Comparison of ENCODE assay signal across 9 mouse cellular contexts in genomic region chr7:6784340-6785073, GRCm38 (mm10). TPM values are rescaled to one million over a fixed set of nuclear protein-coding genes. Genes with fewer than 3 reads are reported as not detected.
DNase-seq lines count a peak whose midpoint lies in the region; ATAC-seq and TF ChIP-seq lines count a peak whose summit lies in the region.
"Had no signal": no experiment of that assay in that cellular context is flagged by ENCODE, and none has a peak within 500 bp of the region (broad histone marks: within the 10 kb centered on the region; RNA-seq: fewer than 3 reads in every experiment).

No protein-coding gene starts in this region.

- H3K36me3 ChIP-seq in forebrain, embryonic 10.5 days (replicated peaks), result no peaks in the 10 kb centered on the region
- H3K36me3 ChIP-seq in forebrain, postnatal 0 days (ENCODE audit: insufficient read depth), result no peaks in the 10 kb centered on the region
- no peaks in the 10 kb centered on the region for H3K36me3 ChIP-seq in hindbrain, embryonic 12.5 days
- no peaks in the 10 kb centered on the region for H3K36me3 ChIP-seq in liver, embryonic 16.5 days (ENCODE audit: control insufficient read depth, insufficient read depth)

- H3K4me1 ChIP-seq in forebrain, embryonic 10.5 days, result peaks cover 46% of the 10 kb centered on the region
- H3K4me1 ChIP-seq in forebrain, postnatal 0 days (ENCODE audit: insufficient read depth), result peaks cover 9% of the 10 kb centered on the region; the same call in 1 of the 2 replicates
- H3K4me1 ChIP-seq in hindbrain, embryonic 12.5 days, result peaks cover 8% of the 10 kb centered on the region
- no peaks in the 10 kb centered on the region; the same call in none of the 2 replicates for H3K4me1 ChIP-seq in liver, embryonic 16.5 days (ENCODE audit: control insufficient read depth, low read depth, low read length)

- peak; percentile 58 for DNase-seq in forebrain, embryonic 10.5 days (ENCODE audit: extremely low spot score, low spot score)
- no peak for DNase-seq in forebrain, postnatal 0 days
- DNase-seq in Muller cell, postnatal 12 days (ENCODE audit: inconsistent ontology term), result peak; percentile 22
- DNase-seq in right cerebral cortex, postnatal 36 days (ENCODE audit: low spot score in 2 of 2), result no peak
- DNase-seq in cerebellum, postnatal 4 days (ENCODE audit: low spot score in 2 of 2), result no peak
- no peak for DNase-seq in thymus, postnatal 4 days

- H3K27me3 ChIP-seq in forebrain, embryonic 10.5 days (ENCODE audit: poor library complexity, severe bottlenecking), result peaks cover 72% of the 10 kb centered on the region
- no peaks in the 10 kb centered on the region for H3K27me3 ChIP-seq in forebrain, postnatal 0 days (ENCODE audit: insufficient read depth, low read length)
- H3K27me3 ChIP-seq in hindbrain, embryonic 12.5 days, result no peaks in the 10 kb centered on the region
- H3K27me3 ChIP-seq in liver, embryonic 16.5 days (ENCODE audit: control insufficient read depth, insufficient read depth, low read depth, low read length), result no peaks in the 10 kb centered on the region

- 6% methylated on average over 8 of the region's 8 CpGs for WGBS in forebrain, embryonic 10.5 days
- 8% methylated on average over 8 of the region's 8 CpGs for WGBS in forebrain, postnatal 0 days
- WGBS in hindbrain, embryonic 12.5 days, result 44% methylated on average over 8 of the region's 8 CpGs
- WGBS in liver, embryonic 16.5 days (ENCODE audit: insufficient replicate concordance), result 21% methylated on average over 8 of the region's 8 CpGs

- no peak for TF ChIP-seq CTCF in forebrain, postnatal 0 days (IDR thresholded peaks at IDR 0.05; ENCODE audit: low read depth)

- no peak for ATAC-seq in forebrain, postnatal 0 days
- no peak for ATAC-seq in hindbrain, embryonic 12.5 days (ENCODE audit: low FRiP score)
- ATAC-seq in liver, embryonic 16.5 days (ENCODE audit: low read depth), result 0 out of 2 replicates have a peak, but pooled peaks have one; percentile 13

- no peaks in the 10 kb centered on the region for H3K9me3 ChIP-seq in forebrain, embryonic 10.5 days
- H3K9me3 ChIP-seq in forebrain, postnatal 0 days (ENCODE audit: low read length), result no peaks in the 10 kb centered on the region
- no peaks in the 10 kb centered on the region for H3K9me3 ChIP-seq in hindbrain, embryonic 12.5 days (replicated peaks)
- H3K9me3 ChIP-seq in liver, embryonic 16.5 days (replicated peaks; ENCODE audit: control insufficient read depth, low read length), result no peaks in the 10 kb centered on the region

- no peak overlapping the region for H3K4me2 ChIP-seq in forebrain, postnatal 0 days (ENCODE audit: low read depth)
- no peak overlapping the region for H3K4me2 ChIP-seq in hindbrain, embryonic 12.5 days (replicated peaks)
- H3K4me2 ChIP-seq in liver, embryonic 16.5 days (ENCODE audit: low read depth, low read length), result no peak overlapping the region

- H3K4me3 ChIP-seq in forebrain, embryonic 10.5 days, result peak overlapping the region; percentile 19
- no peak overlapping the region for H3K4me3 ChIP-seq in forebrain, postnatal 0 days (ENCODE audit: low read depth, low read length)
- H3K4me3 ChIP-seq in hindbrain, embryonic 12.5 days, result no peak overlapping the region
- H3K4me3 ChIP-seq in liver, embryonic 16.5 days (ENCODE audit: low read depth, low read length), result no peak overlapping the region

- no peak overlapping the region for H3K9ac ChIP-seq in forebrain, postnatal 0 days
- no peak overlapping the region for H3K9ac ChIP-seq in hindbrain, embryonic 12.5 days
- H3K9ac ChIP-seq in liver, embryonic 16.5 days (ENCODE audit: low read depth, low read length), result no peak overlapping the region

- H3K27ac ChIP-seq in forebrain, embryonic 10.5 days, result peak overlapping the region; percentile 79
- no peak overlapping the region for H3K27ac ChIP-seq in forebrain, postnatal 0 days (ENCODE audit: low read depth, low read length)
- H3K27ac ChIP-seq in hindbrain, embryonic 12.5 days, result peak overlapping the region; percentile 14; the same call in 1 of the 2 replicates
- no peak overlapping the region for H3K27ac ChIP-seq in liver, embryonic 16.5 days (ENCODE audit: low read length)

RNA-seq across cellular contexts. Expression of gene Usp29, which starts 54.1 kb away (rescaled TPM):
- 7.4 and 7.9 TPM in 2 replicates for polyA plus RNA-seq in forebrain, embryonic 10.5 days (2016; fragmentation: Nextera tagmentation; extraction: Ambion mirVana)
- total RNA-seq in forebrain, postnatal 0 days (2014; rRNA removed), result 61.8 and 97.8 TPM in 2 replicates
- polyA plus RNA-seq in forebrain, postnatal 0 days (2015; fragmentation: Nextera tagmentation; extraction: Ambion mirVana), result 10.8 and 21.9 TPM in 2 replicates
- 20.3 and 22.8 TPM in 2 replicates for polyA plus RNA-seq in hindbrain, embryonic 12.5 days (2016; fragmentation: Nextera tagmentation; extraction: Ambion mirVana)
- 1.7 and 2.0 TPM in 2 replicates for polyA plus RNA-seq in liver, embryonic 16.5 days (2015; fragmentation: Nextera tagmentation; extraction: Ambion mirVana)
- total RNA-seq: megakaryocyte progenitor cell, adult 5-6 weeks had no signal

RNA-seq across cellular contexts. Expression of gene Peg3, which starts 54.3 kb away (rescaled TPM):
- polyA plus RNA-seq in forebrain, embryonic 10.5 days (2016; fragmentation: Nextera tagmentation; extraction: Ambion mirVana), result 89.4 and 101 TPM in 2 replicates
- 81.1 and 139 TPM in 2 replicates for total RNA-seq in forebrain, postnatal 0 days (2014; rRNA removed)
- polyA plus RNA-seq in forebrain, postnatal 0 days (2015; fragmentation: Nextera tagmentation; extraction: Ambion mirVana), result 18.1 and 43.7 TPM in 2 replicates
- polyA plus RNA-seq in hindbrain, embryonic 12.5 days (2016; fragmentation: Nextera tagmentation; extraction: Ambion mirVana), result 175 and 205 TPM in 2 replicates
- polyA plus RNA-seq in liver, embryonic 16.5 days (2015; fragmentation: Nextera tagmentation; extraction: Ambion mirVana), result 54.7 and 61.1 TPM in 2 replicates
- total RNA-seq: megakaryocyte progenitor cell, adult 5-6 weeks had no signal

Comparison
In these comparisons a context has a peak if more than half of its experiments do, and no peak if none do; other contexts are left out.
1. DNase-seq: peak in forebrain, embryonic 10.5 days (single experiment) and Muller cell, postnatal 12 days (single experiment); none in forebrain, postnatal 0 days (single experiment), right cerebral cortex, postnatal 36 days (0 of 2), cerebellum, postnatal 4 days (0 of 2) and thymus, postnatal 4 days (single experiment).
2. H3K27ac ChIP-seq: peak in forebrain, embryonic 10.5 days (single experiment) and hindbrain, embryonic 12.5 days (single experiment); none in forebrain, postnatal 0 days (single experiment) and liver, embryonic 16.5 days (single experiment).